ENCODE assay signal across 8 mouse cellular contexts in the genomic region with DNA sequence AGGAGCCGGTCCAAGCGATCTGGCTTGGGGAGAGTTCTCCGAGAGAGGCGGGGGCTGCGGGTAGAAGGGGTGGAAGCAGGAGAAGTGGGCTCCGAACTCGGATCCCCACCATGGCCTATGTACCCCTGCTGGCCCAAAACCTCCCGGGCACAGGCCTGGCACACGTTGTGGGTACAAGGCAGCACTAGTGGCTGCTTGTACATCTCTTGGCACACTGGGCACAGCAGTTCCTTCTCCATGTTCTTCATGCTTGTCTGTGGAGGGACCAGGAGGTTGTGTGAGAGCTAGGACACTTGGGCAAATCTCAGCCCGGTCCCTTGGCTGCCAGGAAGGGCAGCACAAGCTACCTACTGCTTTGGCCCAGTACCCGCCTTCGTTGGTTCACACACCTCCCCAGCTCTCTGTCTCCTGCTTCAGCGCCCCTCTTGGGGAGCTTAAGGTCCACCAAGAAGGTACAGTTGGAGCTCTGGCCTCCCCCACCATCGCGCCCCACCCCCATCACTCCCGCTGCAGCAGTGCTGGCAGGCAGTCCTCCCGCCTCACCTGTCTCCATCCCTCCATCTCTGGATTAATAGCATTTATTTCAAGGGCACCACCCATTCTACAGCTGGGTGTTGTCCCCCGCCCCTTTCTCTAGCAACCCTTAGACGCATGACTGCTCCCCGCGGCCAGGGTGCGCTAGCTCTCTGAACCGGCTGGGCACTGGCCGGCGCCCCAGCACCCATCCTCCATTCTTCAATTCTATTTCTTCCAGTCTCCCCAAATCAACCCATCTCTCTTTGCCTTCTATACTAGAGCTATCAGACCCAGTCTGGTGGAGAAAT. TPM values are rescaled to one million over a fixed set of nuclear protein-coding genes. Genes with fewer than 3 reads are reported as not detected.
DNase-seq lines count a peak whose midpoint lies in the region; ATAC-seq and TF ChIP-seq lines count a peak whose summit lies in the region.

No protein-coding gene starts in this region.

- TF ChIP-seq POLR2A in testis, adult 2 months (IDR thresholded peaks at IDR 0.05; ENCODE audit: control insufficient read depth, low read depth, low read length), result no peak
- no peak for TF ChIP-seq POLR2A in limb, embryonic 14.5 days (IDR thresholded peaks at IDR 0.05; ENCODE audit: borderline replicate concordance, extremely low read depth, insufficient read depth, insufficient read length)

- no peaks in the 10 kb centered on the region; the same call in 1 of the 2 replicates for H3K27me3 ChIP-seq in testis, adult 2 months (ENCODE audit: control insufficient read depth, insufficient read depth, low read length)
- H3K27me3 ChIP-seq in hindbrain, embryonic 12.5 days, result no peaks in the 10 kb centered on the region
- H3K27me3 ChIP-seq in limb, embryonic 14.5 days (ENCODE audit: control insufficient read depth, insufficient read depth, low read length), result no peaks in the 10 kb centered on the region
- no peaks in the 10 kb centered on the region for H3K27me3 ChIP-seq in neural tube, embryonic 12.5 days (replicated peaks)

- no peaks in the 10 kb centered on the region for H3K9me3 ChIP-seq in hindbrain, embryonic 12.5 days (replicated peaks)
- no peaks in the 10 kb centered on the region for H3K9me3 ChIP-seq in limb, embryonic 14.5 days (ENCODE audit: control insufficient read depth, low read length)
- H3K9me3 ChIP-seq in neural tube, embryonic 12.5 days, result no peaks in the 10 kb centered on the region

- no peaks in the 10 kb centered on the region for H3K36me3 ChIP-seq in testis, adult 2 months (ENCODE audit: control insufficient read depth, insufficient read depth, low read length)
- peaks cover 32% of the 10 kb centered on the region for H3K36me3 ChIP-seq in hindbrain, embryonic 12.5 days
- H3K36me3 ChIP-seq in limb, embryonic 14.5 days (ENCODE audit: control insufficient read depth, insufficient read depth, low read length), result peaks cover 30% of the 10 kb centered on the region
- peaks cover 31% of the 10 kb centered on the region for H3K36me3 ChIP-seq in neural tube, embryonic 12.5 days

- WGBS in hindbrain, embryonic 12.5 days, result 11% methylated on average over 25 of the region's 25 CpGs
- 12% methylated on average over 25 of the region's 25 CpGs for WGBS in limb, embryonic 14.5 days
- WGBS in neural tube, embryonic 12.5 days, result 15% methylated on average over 25 of the region's 25 CpGs

- H3K9ac ChIP-seq in hindbrain, embryonic 12.5 days, result peak overlapping the region; percentile 70
- peak overlapping the region; percentile 12 for H3K9ac ChIP-seq in limb, embryonic 14.5 days (ENCODE audit: low read depth, low read length, severe bottlenecking)
- peak overlapping the region; percentile 69 for H3K9ac ChIP-seq in neural tube, embryonic 12.5 days

- H3K4me3 ChIP-seq in testis, adult 2 months (ENCODE audit: control insufficient read depth, low read depth, low read length), result peak overlapping the region; percentile 77
- peak overlapping the region; percentile 73 for H3K4me3 ChIP-seq in hindbrain, embryonic 12.5 days
- peak overlapping the region; percentile 86 for H3K4me3 ChIP-seq in limb, embryonic 14.5 days (replicated peaks; ENCODE audit: low read length)
- H3K4me3 ChIP-seq in neural tube, embryonic 12.5 days, result peak overlapping the region; percentile 49

- peaks cover 21% of the 10 kb centered on the region for H3K4me1 ChIP-seq in testis, adult 2 months (ENCODE audit: control insufficient read depth, insufficient read depth, low read length)
- peaks cover 41% of the 10 kb centered on the region for H3K4me1 ChIP-seq in hindbrain, embryonic 12.5 days
- peaks cover 29% of the 10 kb centered on the region for H3K4me1 ChIP-seq in limb, embryonic 14.5 days (ENCODE audit: control insufficient read depth, insufficient read depth, low read length)
- peaks cover 37% of the 10 kb centered on the region for H3K4me1 ChIP-seq in neural tube, embryonic 12.5 days

- H3K4me2 ChIP-seq in hindbrain, embryonic 12.5 days (replicated peaks), result peak overlapping the region; percentile 77
- H3K4me2 ChIP-seq in limb, embryonic 14.5 days (replicated peaks; ENCODE audit: low read depth, low read length, severe bottlenecking), result peak overlapping the region; percentile 90
- peak overlapping the region; percentile 83 for H3K4me2 ChIP-seq in neural tube, embryonic 12.5 days (replicated peaks)

- no peak overlapping the region for H3K27ac ChIP-seq in testis, adult 2 months (ENCODE audit: control insufficient read depth, insufficient read depth, low read depth, low read length)
- H3K27ac ChIP-seq in hindbrain, embryonic 12.5 days, result peak overlapping the region; percentile 91
- peak overlapping the region; percentile 45 for H3K27ac ChIP-seq in limb, embryonic 14.5 days (replicated peaks; ENCODE audit: low read depth, low read length)
- H3K27ac ChIP-seq in neural tube, embryonic 12.5 days, result peak overlapping the region; percentile 74

- peak; percentile 46 for ATAC-seq in hindbrain, embryonic 12.5 days (ENCODE audit: low FRiP score)
- ATAC-seq in limb, embryonic 14.5 days (ENCODE audit: low FRiP score, low read depth), result peak; percentile 14; the same call in 1 of the 2 replicates
- ATAC-seq in neural tube, embryonic 12.5 days (ENCODE audit: low FRiP score, low read depth), result peak; percentile 35

- no peak for DNase-seq in testis, postnatal 10 days (ENCODE audit: low spot score)
- peak; percentile 81 to 84 for DNase-seq in cerebellum, postnatal 10 days
- no peak for DNase-seq in limb, embryonic 14.5 days (ENCODE audit: low spot score)
- no peak for DNase-seq in urinary bladder, postnatal 25 days (ENCODE audit: low spot score)
- DNase-seq in layer of hippocampus, postnatal 14 days (ENCODE audit: low spot score in 2 of 2), result no peak

- no peak for TF ChIP-seq CTCF in testis, adult 2 months (IDR thresholded peaks at IDR 0.05; ENCODE audit: control insufficient read depth, insufficient read depth, insufficient replicate concordance, low read depth, low read length)

RNA-seq across cellular contexts. Expression of gene Krtcap2, which starts 1.4 kb away (rescaled TPM):
- 30.7 and 43.7 TPM in 2 replicates for polyA plus RNA-seq in testis, adult 2 months (2012; rRNA removed)
- polyA plus RNA-seq in hindbrain, embryonic 12.5 days (2016; fragmentation: Nextera tagmentation; extraction: Ambion mirVana), result 247 and 271 TPM in 2 replicates
- polyA plus RNA-seq in limb, embryonic 14.5 days (2012; rRNA removed), result 121 and 153 TPM in 2 replicates
- polyA plus RNA-seq in limb, embryonic 14.5 days (2014; fragmentation: Nextera tagmentation; extraction: Ambion mirVana), result 352 and 353 TPM in 2 replicates
- polyA plus RNA-seq in neural tube, embryonic 12.5 days (2016; fragmentation: Nextera tagmentation; extraction: Ambion mirVana), result 232 and 252 TPM in 2 replicates
- 10 to 100 TPM; 77.3 to 90.2 TPM for total RNA-seq in layer of hippocampus, postnatal 14 days (2021)

RNA-seq across cellular contexts. Expression of gene Trim46, which starts 1.7 kb away (rescaled TPM):
- polyA plus RNA-seq in testis, adult 2 months (2012; rRNA removed), result 27.7 and 27.9 TPM in 2 replicates
- 27.2 and 29.6 TPM in 2 replicates for polyA plus RNA-seq in hindbrain, embryonic 12.5 days (2016; fragmentation: Nextera tagmentation; extraction: Ambion mirVana)
- polyA plus RNA-seq in limb, embryonic 14.5 days (2012; rRNA removed), result 19.0 and 25.4 TPM in 2 replicates
- polyA plus RNA-seq in limb, embryonic 14.5 days (2014; fragmentation: Nextera tagmentation; extraction: Ambion mirVana), result 3.9 and 4.7 TPM in 2 replicates
- 32.4 and 33.5 TPM in 2 replicates for polyA plus RNA-seq in neural tube, embryonic 12.5 days (2016; fragmentation: Nextera tagmentation; extraction: Ambion mirVana)
- total RNA-seq in layer of hippocampus, postnatal 14 days (2021), result 10 to 100 TPM; 97.0 to 99.4 TPM

RNA-seq across cellular contexts. Expression of gene Dpm3, which starts 14.8 kb away (rescaled TPM):
- 42.2 and 53.9 TPM in 2 replicates for polyA plus RNA-seq in testis, adult 2 months (2012; rRNA removed)
- polyA plus RNA-seq in hindbrain, embryonic 12.5 days (2016; fragmentation: Nextera tagmentation; extraction: Ambion mirVana), result 63.9 and 86.7 TPM in 2 replicates
- polyA plus RNA-seq in limb, embryonic 14.5 days (2012; rRNA removed), result 313 and 432 TPM in 2 replicates
- polyA plus RNA-seq in limb, embryonic 14.5 days (2014; fragmentation: Nextera tagmentation; extraction: Ambion mirVana), result 165 and 173 TPM in 2 replicates
- 76.4 and 83.4 TPM in 2 replicates for polyA plus RNA-seq in neural tube, embryonic 12.5 days (2016; fragmentation: Nextera tagmentation; extraction: Ambion mirVana)
- 10 to 100 TPM; 50.0 to 63.2 TPM for total RNA-seq in layer of hippocampus, postnatal 14 days (2021)

RNA-seq across cellular contexts. Expression of gene Muc1, which starts 15.5 kb away (rescaled TPM):
- 35.1 and 38.3 TPM in 2 replicates for polyA plus RNA-seq in testis, adult 2 months (2012; rRNA removed)
- 1.5 and 1.6 TPM in 2 replicates for polyA plus RNA-seq in hindbrain, embryonic 12.5 days (2016; fragmentation: Nextera tagmentation; extraction: Ambion mirVana)
- polyA plus RNA-seq in limb, embryonic 14.5 days (2012; rRNA removed), result 5.6 and 7.0 TPM in 2 replicates
- 0.55 and 1.1 TPM in 2 replicates for polyA plus RNA-seq in limb, embryonic 14.5 days (2014; fragmentation: Nextera tagmentation; extraction: Ambion mirVana)
- 0.84 and 1.1 TPM in 2 replicates for polyA plus RNA-seq in neural tube, embryonic 12.5 days (2016; fragmentation: Nextera tagmentation; extraction: Ambion mirVana)
- 1 to 10 TPM; 1.2 to 1.3 TPM for total RNA-seq in layer of hippocampus, postnatal 14 days (2021)

RNA-seq across cellular contexts. Expression of gene Mtx1, which starts 17.5 kb away (rescaled TPM):
- polyA plus RNA-seq in testis, adult 2 months (2012; rRNA removed), result 482 and 525 TPM in 2 replicates
- polyA plus RNA-seq in hindbrain, embryonic 12.5 days (2016; fragmentation: Nextera tagmentation; extraction: Ambion mirVana), result 174 and 175 TPM in 2 replicates
- polyA plus RNA-seq in limb, embryonic 14.5 days (2012; rRNA removed), result 196 and 211 TPM in 2 replicates
- 159 and 163 TPM in 2 replicates for polyA plus RNA-seq in limb, embryonic 14.5 days (2014; fragmentation: Nextera tagmentation; extraction: Ambion mirVana)
- polyA plus RNA-seq in neural tube, embryonic 12.5 days (2016; fragmentation: Nextera tagmentation; extraction: Ambion mirVana), result 174 TPM in 2 replicates
- 10 to 100 TPM; 91.1 to 99.9 TPM for total RNA-seq in layer of hippocampus, postnatal 14 days (2021)

Comparison
In these comparisons a context has a peak if more than half of its experiments do, and no peak if none do; other contexts are left out.
1. DNase-seq: peak in cerebellum, postnatal 10 days (2 of 2); none in testis, postnatal 10 days (single experiment), limb, embryonic 14.5 days (single experiment), urinary bladder, postnatal 25 days (single experiment) and layer of hippocampus, postnatal 14 days (0 of 2).
2. H3K9ac ChIP-seq: peak in every context shown above with its lines; median percentile 70 in hindbrain, embryonic 12.5 days; 69 in neural tube, embryonic 12.5 days; 12 in limb, embryonic 14.5 days.
3. Peak in every context shown above with its lines, with median percentiles within 50 percentile points of each other: H3K4me3 ChIP-seq, ATAC-seq and H3K4me2 ChIP-seq.